Mouse (Mus musculus): ENCODE data around the gene Gm16427.
"Not testable (repeated sequence)": the region's sequence is repeated elsewhere in the genome, so short reads cannot be mapped to it uniquely, and the experiment has no call there.

Gene Gm16427

DNA sequence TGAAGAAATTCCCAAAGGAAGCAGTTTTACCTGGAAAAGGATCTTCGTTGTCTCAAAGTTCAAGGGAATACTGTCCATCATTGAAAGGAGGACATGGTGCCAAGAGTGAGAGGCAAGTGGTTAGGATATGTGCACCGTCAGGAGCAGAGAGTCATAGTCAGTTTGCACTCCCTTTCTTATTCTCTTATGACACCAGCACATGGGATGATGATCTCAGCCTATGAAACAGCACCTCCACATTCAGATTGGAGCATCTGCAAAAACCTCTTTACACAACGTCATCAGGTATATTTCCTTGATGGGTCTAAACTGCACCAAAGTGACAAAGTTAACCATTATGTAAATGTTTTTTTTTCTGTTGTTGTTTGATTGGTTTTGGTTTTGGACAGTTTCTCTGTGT is at the start of gene Gm16427:
Gm16427 (minus strand) TSS at position 101 of the 400 bp plus-strand sequence.
- DNase-seq (ENCODE audit: low spot score) = not testable (repeated sequence)
